Mouse (Mus musculus) G1E (cell line): ENCODE measurements around the gene Slc25a12. TPM values are rescaled to one million over a fixed set of nuclear protein-coding genes. Genes with fewer than 3 reads are reported as not detected.

Experiments
- ATAC-seq: 2 replicates; pipeline ENCODE4 v1.8.0; 2016; ENCODE audit warnings: mild to moderate bottlenecking; ENCODE audit not compliant: insufficient number of reproducible peaks, poor library complexity, low FRiP score, severe bottlenecking; ENCODE audit errors: extremely low read depth
- DNase-seq: peaks from one replicate; pipeline ENCODE4 v3.0.0; 2012; ENCODE audit warnings: low spot score
- H3K27me3 ChIP-seq: 2 replicates; pipeline ENCODE4 v1.6.1; 2012; ENCODE audit warnings: mild to moderate bottlenecking, low read length, inconsistent platforms; ENCODE audit not compliant: insufficient read depth
- H3K36me3 ChIP-seq: replicated peaks from 2 replicates; pipeline ENCODE3; 2012; ENCODE audit warnings: mild to moderate bottlenecking, inconsistent platforms
- H3K4me1 ChIP-seq: 2 replicates; pipeline ENCODE4 v1.6.1; 2012; ENCODE audit warnings: low read depth, low read length, inconsistent platforms, mixed read lengths; ENCODE audit not compliant: insufficient read depth
- H3K4me3 ChIP-seq: 2 replicates; pipeline ENCODE4 v1.5.1; 2012; ENCODE audit warnings: low read depth, mild to moderate bottlenecking, inconsistent platforms, low read length, moderate library complexity, mixed read lengths
- H3K9me3 ChIP-seq: replicated peaks from 2 replicates; pipeline ENCODE4 v1.6.1; 2012; ENCODE audit warnings: inconsistent platforms
- CTCF ChIP-seq: IDR thresholded peaks from 2 replicates; pipeline ENCODE4 v1.5.1; 2012; ENCODE audit warnings: low read depth, low read length, inconsistent platforms, mixed read lengths
- GATA1 ChIP-seq: IDR thresholded peaks from 2 replicates; pipeline ENCODE4 v1.6.1; 2012; ENCODE audit warnings: borderline replicate concordance, low read length, inconsistent platforms, mixed read lengths
- GATA2 ChIP-seq: IDR thresholded peaks from 2 replicates; pipeline ENCODE4 v1.6.1; 2012; ENCODE audit warnings: low read depth, low read length, inconsistent platforms, borderline replicate concordance
- POLR2AphosphoS5 ChIP-seq: IDR thresholded peaks from 2 replicates; pipeline ENCODE4 v1.6.1; 2012; ENCODE audit warnings: low read depth, low read length, inconsistent platforms; ENCODE audit not compliant: insufficient replicate concordance
- TAL1 ChIP-seq: conservative IDR thresholded peaks from 2 replicates; pipeline ENCODE4 v1.6.1; 2012; ENCODE audit warnings: low read depth, low read length, inconsistent platforms, mixed read lengths
- polyA plus RNA-seq: library from polyadenylated mRNA; stranded (reverse); fragments of >175 nt; gene quantifications from 2 replicates; pipeline ENCODE4 v1.2.3, GENCODE M21; 2012
- total RNA-seq, 2 experiments: library from RNA; stranded (forward) in 1 of 2; stranded (reverse) in 1 of 2; fragments of 200-1000 nt in 1 of 2; fragments of >200 nt in 1 of 2; fragmentation: Nextera tagmentation in 1 of 2; gene quantifications; 2 replicates each; pipeline ENCODE4 v1.2.3; 2014 to 2017

Gene Slc25a12
- total and polyA plus RNA-seq, 3 experiments = 12.2 to 51.6 (median 39.3) TPM

DNA sequence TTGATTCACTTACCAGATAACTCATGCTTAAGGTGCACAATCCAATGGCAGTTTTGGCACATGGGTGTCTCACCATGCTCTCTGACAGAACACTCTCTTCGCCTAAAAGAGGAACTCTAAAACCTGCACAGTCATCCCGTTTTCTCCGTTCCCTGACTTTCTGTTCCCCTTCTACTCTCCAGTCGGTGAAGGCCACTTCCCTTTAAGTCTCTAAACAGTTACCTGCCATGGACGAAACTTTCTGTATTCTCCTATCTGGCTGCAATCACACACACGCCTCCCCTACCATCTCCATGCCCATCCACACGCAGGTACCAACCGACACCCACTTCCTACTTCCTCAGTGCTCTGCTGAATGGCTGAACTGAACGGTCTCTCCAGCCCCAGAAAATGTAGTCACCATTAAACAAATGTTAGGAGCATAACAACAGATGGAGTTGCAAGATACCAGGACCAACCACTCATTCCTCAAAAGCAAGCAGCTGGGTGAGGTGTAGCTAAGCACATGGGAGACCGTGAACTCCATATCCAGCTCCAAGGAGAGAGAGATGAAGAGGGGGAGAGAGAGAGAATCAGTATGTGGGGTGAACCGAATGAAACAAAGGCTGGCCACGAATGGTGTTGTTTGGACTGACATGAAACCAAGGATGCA, 29.3 kb downstream of the Slc25a12 start:
- DNase-seq = peak; percentile 70
- Histone ChIP-seq H3K36me3 (peaks cover 57% of the 10 kb centered on the region), H3K27me3 (no peaks in the 10 kb centered on the region), H3K4me3 (peak overlapping the region; percentile 63), H3K4me1 (peaks cover 36% of the 10 kb centered on the region), H3K9me3 (no peaks in the 10 kb centered on the region)
- peak; percentile 80 for ATAC-seq
- TF ChIP-seq TAL1 (peak; percentile 26; the same call in 1 of the 2 replicates), CTCF (no peak)

DNA sequence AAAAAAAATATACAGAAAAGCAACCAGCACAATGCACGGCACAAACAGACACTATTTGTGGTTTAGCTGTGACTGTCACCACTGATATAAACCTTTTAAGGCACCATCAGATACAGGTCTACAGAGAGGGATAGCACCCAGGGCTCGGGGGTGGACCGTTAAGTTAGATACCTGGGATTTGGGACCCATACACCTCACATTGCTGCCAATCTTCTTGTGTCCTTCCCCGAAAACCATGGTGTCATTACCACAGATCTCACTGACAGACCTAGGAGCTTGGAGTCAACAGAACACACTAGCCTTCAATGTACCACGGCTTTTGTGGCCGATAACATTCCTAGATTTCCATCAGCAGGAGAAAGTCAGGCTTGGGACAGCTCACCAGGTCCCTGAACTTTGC, 30.9 kb downstream of the Slc25a12 start:
- peaks cover 36% of the 10 kb centered on the region for H3K4me1 ChIP-seq
- DNase-seq (no peak), ATAC-seq (no peak)
- TF ChIP-seq CTCF = no peak
- TF ChIP-seq TAL1 = no peak
- no peak for TF ChIP-seq POLR2AphosphoS5
- no peak for TF ChIP-seq GATA1
- TF ChIP-seq GATA2 = no peak
- H3K4me3 ChIP-seq = no peak overlapping the region; the same call in 1 of the 2 replicates
- H3K9me3 ChIP-seq = no peaks in the 10 kb centered on the region
- peaks cover 56% of the 10 kb centered on the region for H3K36me3 ChIP-seq
- no peaks in the 10 kb centered on the region for H3K27me3 ChIP-seq

DNA sequence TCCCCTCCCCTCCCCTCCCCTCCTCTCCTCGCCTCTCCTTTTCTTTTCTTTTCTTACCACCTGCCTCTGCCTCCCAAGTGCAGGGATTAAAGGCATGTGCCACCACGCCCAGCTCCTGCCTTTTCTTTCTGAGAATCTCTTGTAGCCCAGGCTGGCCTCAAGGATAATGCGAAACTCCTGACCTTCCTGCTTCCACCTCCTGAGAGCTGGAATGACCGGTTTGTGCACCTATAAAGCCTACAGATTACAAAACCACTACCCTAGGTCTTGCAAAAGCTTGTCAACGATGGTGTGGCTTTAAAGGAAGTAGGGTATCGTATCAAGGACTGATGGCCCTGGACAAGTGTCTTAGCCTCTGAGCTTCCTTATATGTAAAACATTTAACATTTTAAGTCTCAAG, 31.3 kb downstream of the Slc25a12 start:
- no peaks in the 10 kb centered on the region for H3K27me3 ChIP-seq
- no peaks in the 10 kb centered on the region for H3K9me3 ChIP-seq
- no peak overlapping the region for H3K4me3 ChIP-seq
- no peak for DNase-seq
- TF ChIP-seq GATA2 (no peak), POLR2AphosphoS5 (no peak), GATA1 (no peak), CTCF (no peak), TAL1 (no peak)
- peaks cover 36% of the 10 kb centered on the region for H3K4me1 ChIP-seq
- ATAC-seq = no peak
- peaks cover 55% of the 10 kb centered on the region for H3K36me3 ChIP-seq

DNA sequence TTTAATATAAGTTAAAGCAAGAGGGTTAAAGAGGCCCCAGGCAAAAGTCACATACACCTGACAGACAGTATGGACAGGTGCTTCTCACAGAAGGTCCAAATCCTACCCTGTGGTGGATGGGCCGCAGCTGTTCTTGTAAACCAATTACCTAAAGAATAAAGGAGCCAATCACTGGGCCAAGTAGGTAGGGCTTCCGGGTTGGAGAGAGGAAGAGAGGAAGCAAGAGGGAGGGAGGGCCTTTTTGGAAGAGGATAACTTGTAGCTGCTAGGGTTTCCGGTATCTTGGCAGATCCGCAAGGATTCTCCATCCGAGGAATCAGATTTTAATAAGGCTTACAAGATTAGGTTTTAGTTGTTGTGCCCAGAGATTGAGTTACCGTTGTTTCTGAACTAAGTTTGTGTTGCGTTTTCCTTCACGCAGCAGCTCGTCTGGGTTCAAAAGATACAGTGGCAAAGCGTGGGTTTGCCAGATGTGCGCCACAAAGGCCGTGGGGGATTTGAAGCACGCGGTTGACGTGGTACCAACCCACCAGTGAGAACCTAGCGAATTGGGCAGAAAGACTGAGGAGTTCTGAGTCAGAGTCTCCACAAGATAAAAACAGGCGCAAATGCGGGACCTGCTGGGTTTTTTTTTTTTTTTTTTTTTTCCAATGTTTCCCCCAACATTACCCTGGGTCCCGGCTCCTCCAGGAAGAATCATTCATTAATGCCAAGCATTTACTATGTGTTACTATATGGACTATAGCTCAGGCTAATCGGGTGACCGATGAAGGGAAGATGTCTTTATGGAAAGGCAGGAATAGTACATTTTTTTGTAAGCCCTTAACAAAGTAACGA, 33.3 kb downstream of the Slc25a12 start:
- ATAC-seq (no peak), DNase-seq (no peak)
- TF ChIP-seq GATA1 = no peak
- no peak for TF ChIP-seq GATA2
- TF ChIP-seq POLR2AphosphoS5 = no peak
- no peak for TF ChIP-seq TAL1
- TF ChIP-seq CTCF = no peak
- peaks cover 62% of the 10 kb centered on the region for H3K36me3 ChIP-seq
- H3K9me3 ChIP-seq = no peaks in the 10 kb centered on the region
- H3K4me1 ChIP-seq = peaks cover 28% of the 10 kb centered on the region
- no peak overlapping the region for H3K4me3 ChIP-seq
- H3K27me3 ChIP-seq = no peaks in the 10 kb centered on the region

DNA sequence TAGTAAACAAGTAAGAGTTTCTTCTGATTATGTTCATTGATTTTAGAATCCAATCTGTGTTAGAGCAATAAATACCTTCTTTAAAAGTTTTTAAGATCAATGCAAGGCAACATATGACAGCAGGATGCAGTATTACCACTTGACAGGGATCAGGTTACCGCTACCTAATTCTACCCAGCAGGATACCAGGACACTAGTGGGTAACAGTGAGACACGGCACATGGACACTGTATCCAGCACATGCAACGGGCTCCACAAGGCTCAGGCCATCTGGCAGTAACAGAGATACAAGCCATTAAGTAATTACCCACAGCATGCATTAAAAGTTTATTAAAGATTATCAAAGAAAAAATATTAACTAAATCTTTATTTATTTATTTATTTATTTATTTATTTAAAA, 37.8 kb downstream of the Slc25a12 start:
- DNase-seq (no peak), ATAC-seq (no peak)
- Histone ChIP-seq H3K4me3 (no peak overlapping the region), H3K9me3 (no peaks in the 10 kb centered on the region), H3K27me3 (no peaks in the 10 kb centered on the region), H3K36me3 (peaks cover 70% of the 10 kb centered on the region), H3K4me1 (peaks cover 21% of the 10 kb centered on the region)
- no peak for TF ChIP-seq POLR2AphosphoS5
- no peak for TF ChIP-seq GATA1
- TF ChIP-seq TAL1 = no peak
- no peak for TF ChIP-seq CTCF
- no peak for TF ChIP-seq GATA2

DNA sequence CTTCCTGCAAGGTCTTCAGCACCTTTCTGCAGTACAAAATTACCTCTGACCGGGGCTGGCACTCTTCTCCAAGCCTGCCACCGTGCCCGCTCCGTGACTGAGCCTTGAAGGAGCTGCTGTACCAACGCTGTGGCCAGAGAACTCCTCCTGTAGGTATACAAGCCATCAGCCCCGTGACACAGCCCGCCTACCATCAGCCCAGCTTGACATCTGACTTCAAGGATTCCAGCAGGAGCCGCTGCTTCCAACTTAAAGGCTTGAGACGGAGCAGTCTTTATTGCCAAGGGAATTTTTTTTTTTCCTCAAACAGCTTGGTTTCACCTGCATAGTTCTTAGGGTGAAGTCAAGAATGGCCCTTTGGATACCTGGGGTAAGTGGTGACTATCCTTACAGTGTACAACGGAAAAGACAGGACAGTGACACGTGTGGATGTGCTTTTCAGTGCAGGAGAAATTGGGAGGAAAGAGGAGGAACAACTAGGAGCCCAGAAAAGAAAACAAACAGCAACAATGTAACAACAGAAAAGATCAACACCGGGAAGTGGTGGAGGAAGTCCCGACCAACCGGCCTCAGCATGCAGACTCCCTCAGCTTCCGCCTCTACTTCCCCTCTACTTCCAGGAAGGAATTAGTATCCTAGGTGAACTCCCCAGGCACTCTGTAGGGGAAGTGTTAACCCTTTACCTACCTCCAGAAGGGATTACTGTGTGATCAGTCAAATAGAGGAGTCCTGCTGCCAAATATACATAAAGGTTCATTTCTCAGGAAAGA, 39.0 kb downstream of the Slc25a12 start:
- H3K4me3 ChIP-seq = no peak overlapping the region
- H3K4me1 ChIP-seq = peaks cover 21% of the 10 kb centered on the region
- peaks cover 64% of the 10 kb centered on the region for H3K36me3 ChIP-seq
- TF ChIP-seq GATA2 (no peak), POLR2AphosphoS5 (no peak), CTCF (no peak), TAL1 (no peak), GATA1 (no peak)
- H3K27me3 ChIP-seq = no peaks in the 10 kb centered on the region
- H3K9me3 ChIP-seq = no peaks in the 10 kb centered on the region
- no peak for DNase-seq
- no peak for ATAC-seq
